Mouse (Mus musculus) erythroblast, adult 5-6 weeks (primary cell): ENCODE data around the gene Dhx35. TPM values are rescaled to one million over a fixed set of nuclear protein-coding genes. Genes with fewer than 3 reads are reported as not detected.

ENCODE experiments used
- ATAC-seq: replicated peaks from 2 replicates; pipeline ENCODE4 v1.8.0; 2016; ENCODE audit warnings: moderate number of reproducible peaks, mild to moderate bottlenecking, moderate TSS enrichment, inconsistent platforms; ENCODE audit not compliant: poor library complexity, low FRiP score, severe bottlenecking
- total RNA-seq, 2 experiments: library from RNA; stranded (forward) in 1 of 2; stranded (reverse) in 1 of 2; fragments of 150-400 nt in 1 of 2; fragments of 200-764, 138-1000 nt in 1 of 2; gene quantifications; 2 replicates each; pipeline versions ENCODE4 v1.2.3 to v1.2.4; 2015 to 2017; ENCODE audit warnings: low replicate concordance in 2 of 2

Dhx35 gene
- total RNA-seq, 2 experiments from 2014 or later: 1.9 to 5.0 TPM

DNA sequence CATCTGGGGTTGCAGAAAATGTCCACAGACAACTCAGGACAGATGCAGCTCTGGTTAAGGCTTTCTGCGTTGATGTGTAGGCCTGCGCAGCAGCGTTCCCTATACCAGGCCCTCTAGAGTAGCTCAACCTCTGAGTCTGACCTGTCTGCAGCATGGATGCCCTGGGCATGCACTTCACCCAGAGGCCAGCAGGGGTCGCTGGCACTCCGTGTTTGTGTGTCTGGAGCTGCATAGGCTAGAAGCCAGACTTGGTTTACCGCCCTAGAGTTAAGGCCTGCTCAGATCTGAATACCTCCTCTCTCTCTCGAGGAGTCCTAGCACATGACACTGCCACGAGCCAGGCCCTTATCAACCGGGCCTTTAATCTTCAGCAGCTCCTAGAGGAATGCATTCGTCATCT lies 70.8 kb downstream of the Dhx35 start:
- ATAC-seq: peak; percentile 58

DNA sequence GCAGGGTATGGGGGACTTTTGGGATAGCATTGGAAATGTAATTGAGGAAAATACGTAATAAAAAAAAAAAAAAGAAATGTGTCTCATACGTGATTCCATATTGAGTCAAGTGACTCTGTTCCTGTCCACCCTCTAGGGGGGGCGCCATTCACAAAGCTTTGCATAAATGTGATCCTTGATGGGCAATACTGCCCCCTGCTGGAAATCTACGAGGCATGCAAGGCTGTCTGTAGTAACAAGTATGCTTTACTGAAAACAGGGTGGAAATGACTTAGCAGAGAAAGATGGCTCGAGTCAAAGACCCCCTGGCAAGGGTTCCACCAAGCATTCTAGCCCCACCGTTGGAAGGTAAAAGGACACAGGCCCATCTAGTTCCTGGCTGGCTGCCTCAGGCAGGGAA lies 92.0 kb downstream of the Dhx35 start:
- no peak for ATAC-seq

DNA sequence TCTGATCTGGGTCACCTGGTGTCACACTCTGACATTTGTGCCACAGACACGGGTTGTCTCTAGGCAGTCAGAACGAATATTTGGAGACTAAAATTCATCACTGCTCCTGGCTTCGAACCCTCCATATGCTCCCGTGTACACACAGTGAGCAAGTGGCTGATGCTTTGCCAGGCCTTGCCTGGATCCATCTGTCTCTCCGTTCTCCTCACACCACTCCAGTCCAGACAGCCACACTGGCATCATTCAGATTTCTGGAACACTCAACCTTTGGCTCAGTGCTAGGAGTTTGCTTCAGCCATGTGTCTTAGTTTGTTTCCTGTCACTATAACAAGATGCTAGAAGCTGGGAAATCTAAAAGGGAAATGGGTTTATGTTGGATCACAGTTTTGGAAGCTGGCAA lies 93.9 kb downstream of the Dhx35 start:
- no peak for ATAC-seq

DNA sequence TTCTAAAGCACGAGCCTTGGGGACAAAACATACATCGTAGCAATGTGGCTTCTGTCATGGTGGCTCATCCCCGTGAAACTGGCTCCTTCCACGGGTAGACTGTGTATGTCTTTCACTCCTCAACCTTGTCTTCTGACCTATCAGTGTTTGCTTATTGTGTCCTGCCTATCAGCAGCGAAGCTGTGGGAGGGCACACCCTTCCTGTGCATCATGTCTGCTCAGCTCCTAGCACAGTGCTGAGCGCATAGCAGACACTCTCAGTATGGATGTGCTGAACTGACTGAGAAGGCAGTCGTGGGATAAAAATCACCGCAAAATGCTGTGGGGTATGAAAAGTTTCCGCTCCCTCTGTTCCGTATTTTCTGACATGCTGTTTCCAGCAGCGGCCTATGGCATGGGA lies 94.6 kb downstream of the Dhx35 start:
- no peak for ATAC-seq

DNA sequence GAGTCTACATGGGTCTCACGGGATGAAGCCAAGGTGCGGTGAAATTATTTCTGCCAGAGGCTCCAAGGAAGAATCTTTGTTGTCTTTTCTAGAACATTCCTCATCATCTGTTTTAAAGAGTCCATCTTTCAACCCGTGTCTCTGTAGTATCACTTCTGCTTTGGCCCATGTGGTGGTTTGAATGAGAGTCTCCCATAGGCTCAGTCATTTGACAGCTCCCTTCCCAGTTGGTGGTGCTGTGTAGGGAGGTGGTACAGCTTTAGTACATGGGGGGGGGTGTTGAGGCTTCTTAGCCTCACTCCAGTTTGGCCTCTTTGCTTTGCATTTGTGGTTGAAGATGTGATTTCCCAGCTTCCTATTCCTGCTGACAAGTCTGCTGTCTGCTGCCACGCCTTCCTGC lies 96.7 kb downstream of the Dhx35 start:
- ATAC-seq: no peak

DNA sequence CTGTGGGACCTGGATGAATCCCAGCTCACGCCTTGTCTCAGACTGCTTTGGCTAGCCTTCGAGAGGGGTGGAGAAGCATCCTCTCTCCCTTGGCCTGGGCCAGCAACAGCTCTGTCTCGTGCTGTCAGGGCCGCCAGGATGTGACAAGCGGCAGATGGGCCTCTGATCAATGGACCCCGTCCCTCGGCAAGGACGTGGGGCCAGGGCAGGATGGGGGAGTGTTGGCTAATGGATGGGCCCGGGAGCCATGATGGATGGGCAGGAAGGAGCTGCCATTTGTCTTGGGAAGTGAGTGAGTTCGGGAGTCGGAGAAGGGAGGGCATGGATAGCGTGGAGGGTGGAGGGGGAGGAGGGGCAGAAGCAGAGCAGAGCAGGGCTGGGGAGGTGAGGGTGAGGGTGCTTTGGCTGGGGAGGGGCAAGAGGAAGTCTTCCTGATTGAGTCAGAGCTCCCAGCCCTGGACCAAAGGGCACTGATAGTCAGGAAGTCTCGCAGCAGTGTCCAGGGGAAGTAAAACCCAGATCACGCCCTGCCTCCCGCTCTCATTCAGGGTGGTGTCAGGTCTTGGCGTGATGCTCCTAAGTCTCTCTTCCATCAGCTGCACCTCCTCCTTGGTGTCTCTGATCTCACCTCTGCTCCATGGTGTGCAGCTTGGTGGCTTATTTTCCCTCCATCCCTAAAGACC lies 98.7 kb downstream of the Dhx35 start:
- no peak for ATAC-seq

DNA sequence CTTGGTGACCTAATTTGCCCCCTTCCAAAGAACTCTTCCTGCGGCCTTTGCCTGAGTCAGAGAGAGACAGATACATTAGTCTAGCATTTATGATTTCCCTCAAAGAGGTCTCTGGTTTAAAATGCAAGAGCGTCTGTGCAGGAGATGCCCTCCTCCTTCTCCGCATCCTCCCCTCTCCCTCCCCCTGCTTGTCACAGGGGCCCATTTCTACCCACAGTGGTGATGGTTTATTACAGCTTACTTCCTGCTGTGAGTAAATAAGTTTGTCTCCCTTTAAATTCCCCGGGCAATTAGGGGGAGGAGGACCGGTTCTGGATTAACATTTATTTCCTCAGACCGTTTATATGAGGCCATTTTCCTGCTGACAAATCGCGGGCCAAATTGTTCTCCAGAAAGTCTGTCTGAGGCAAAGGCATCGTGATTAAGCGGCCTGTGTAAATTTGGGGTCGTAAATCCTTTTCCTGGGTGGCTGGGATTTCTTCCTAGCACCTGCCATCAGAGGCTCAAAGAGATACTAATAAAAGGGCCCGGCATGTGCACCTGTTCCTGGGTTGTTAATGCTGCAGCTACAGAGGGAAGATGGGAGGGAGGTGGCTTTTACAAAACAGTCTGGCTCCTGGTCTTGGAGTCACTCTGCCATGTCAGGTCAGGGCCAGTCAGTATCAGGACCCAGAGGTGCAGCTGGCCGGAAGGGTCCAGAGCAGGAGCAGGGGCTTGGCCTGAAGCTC lies 104.0 kb downstream of the Dhx35 start:
- ATAC-seq: no peak

Other genes with a start within 250 kb of the Dhx35 start
- gene Slc32a1, start 184.0 kb upstream of the Dhx35 start, total RNA-seq (2015; ENCODE audit: low replicate concordance): not detected in 2 replicates
- gene Slc32a1, start 184.0 kb upstream of the Dhx35 start, total RNA-seq (2017; ENCODE audit: low replicate concordance): not detected in 2 replicates
- gene Actr5, start 169.9 kb upstream of the Dhx35 start, total RNA-seq (2015; ENCODE audit: low replicate concordance): 3.1 and 6.5 TPM in 2 replicates
- 4.0 and 7.4 TPM in 2 replicates for gene Actr5, start 169.9 kb upstream of the Dhx35 start, total RNA-seq (2017; ENCODE audit: low replicate concordance)
- not detected in 2 replicates for gene Ppp1r16b, start 129.4 kb upstream of the Dhx35 start, total RNA-seq (2015; ENCODE audit: low replicate concordance)
- gene Ppp1r16b, start 129.4 kb upstream of the Dhx35 start, total RNA-seq (2017; ENCODE audit: low replicate concordance): 0.14 TPM in 1 of 2 replicates, not detected in the other
- gene Fam83d, start 26.7 kb upstream of the Dhx35 start, total RNA-seq (2015; ENCODE audit: low replicate concordance): 0.96 and 3.8 TPM in 2 replicates
- 2.1 and 4.5 TPM in 2 replicates for gene Fam83d, start 26.7 kb upstream of the Dhx35 start, total RNA-seq (2017; ENCODE audit: low replicate concordance)